Mouse (Mus musculus): ENCODE data around the gene Gm6020. TPM values are rescaled to one million over a fixed set of nuclear protein-coding genes. Genes with fewer than 3 reads are reported as not detected.

The Gm6020 gene
- not detected for polyA plus RNA-seq (2017; shearing (Covaris generic))

GRCm38 (mm10) chr19:61183590-61183989 is at the start of gene Gm6020:
Gene Gm6020, plus strand, starts transcription at chr19:61183890.

GRCm38 (mm10) chr19:61140342-61141206 is 43.1 kb upstream of the Gm6020 start, which contains the start of gene Zfp950:
Gene Zfp950, minus strand, starts transcription at chr19:61140840.

DNA sequence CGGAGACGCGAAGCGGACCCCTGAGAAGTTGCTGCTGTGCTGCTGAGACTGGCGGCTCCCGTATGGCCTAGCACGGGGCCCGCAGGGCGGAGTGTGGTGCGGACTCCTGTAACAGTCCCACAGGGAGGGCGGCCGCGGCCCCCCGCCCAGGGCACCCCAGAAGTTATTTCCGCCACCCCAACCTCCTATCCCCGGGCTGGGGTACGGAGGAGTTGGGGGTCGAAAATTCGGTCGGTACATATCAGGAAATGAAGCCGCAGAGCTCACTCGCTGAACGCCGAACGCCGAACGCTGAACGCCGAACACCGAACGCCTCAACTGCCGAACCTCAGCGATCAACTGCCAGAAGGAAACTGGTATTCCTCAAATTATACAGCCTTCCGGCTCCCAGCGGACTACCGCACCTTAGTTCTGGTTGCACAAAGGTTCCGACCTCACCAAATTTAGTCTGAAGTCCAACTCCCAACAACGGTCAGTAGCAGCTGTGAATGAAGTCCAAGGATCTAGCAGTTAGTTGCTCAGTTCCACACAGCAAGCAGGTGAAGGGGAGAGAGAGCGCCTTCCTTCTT is 7.8 kb upstream of the Gm6020 start, which contains the start of gene Gm7102:
Gm7102 (minus strand) TSS at position 554 of the 569 bp plus-strand sequence.

DNA sequence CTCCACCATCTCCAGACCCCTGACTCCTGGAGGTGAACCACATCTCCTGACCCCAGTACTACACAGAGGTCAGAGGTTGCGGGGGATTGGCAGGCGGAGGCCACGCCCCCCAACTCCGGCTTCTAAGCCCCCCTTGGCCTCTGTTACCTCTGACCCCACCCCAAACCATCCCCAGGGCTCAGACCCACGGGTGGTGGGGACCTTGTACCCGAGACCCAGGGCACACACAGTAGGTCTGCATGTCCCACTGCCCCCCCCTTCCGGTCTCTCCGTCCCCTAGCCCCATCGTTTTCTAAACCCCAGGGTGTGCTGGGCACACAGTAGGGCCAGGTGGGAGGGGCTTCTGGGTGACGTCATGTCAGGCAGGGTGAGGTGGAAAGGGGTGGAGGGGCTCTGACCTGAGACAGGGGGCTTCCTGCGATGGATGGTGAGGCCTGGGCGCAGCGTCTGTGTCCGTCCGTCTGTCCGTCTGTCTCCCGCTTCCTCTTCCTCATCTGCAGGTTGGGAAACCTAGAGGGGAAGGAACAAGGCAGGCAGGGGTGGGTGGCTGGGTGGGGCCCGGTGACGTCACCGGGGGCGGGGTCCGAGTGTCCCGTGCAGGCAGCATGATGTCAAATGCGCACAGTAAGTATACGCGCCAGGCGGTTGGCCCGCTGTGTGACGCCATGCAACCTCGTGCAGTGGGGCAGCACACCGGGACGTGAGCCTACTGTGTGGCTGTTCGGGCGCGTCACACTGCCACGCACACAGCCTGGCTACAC is 44.4 kb downstream of the Gm6020 start, which contains the start of gene Csf2ra:
Csf2ra (minus strand) TSS at position 489 of the 761 bp plus-strand sequence.

Other genes with a start within 250 kb of the Gm6020 start
- 10 to 100 TPM; 33.5 to 37.7 TPM for gene Zfp950, start 43.0 kb upstream of the Gm6020 start, polyA plus RNA-seq (2017; shearing (Covaris generic))
- gene Gm7102, start 7.6 kb upstream of the Gm6020 start, polyA plus RNA-seq (2017; shearing (Covaris generic)): under 1 TPM; 0.17 to 0.25 TPM
- gene Csf2ra, start 44.5 kb downstream of the Gm6020 start, polyA plus RNA-seq (2017; shearing (Covaris generic)): 1 to 10 TPM; 6.3 to 8.1 TPM
- 1 to 10 TPM in 1 of 2 experiments, not detected in 1; 1.3 TPM for gene Gm21060, start 113.2 kb downstream of the Gm6020 start, polyA plus RNA-seq (2017; shearing (Covaris generic))